In genomic region chr2:152686806-152687267, GRCm38 (mm10) we compare ENCODE assay signal across 8 mouse cellular contexts. TPM values are rescaled to one million over a fixed set of nuclear protein-coding genes. Genes with fewer than 3 reads are reported as not detected.
A peak's percentile ranks its signal among the peaks of the same experiment; 100 is the strongest.
DNase-seq lines count a peak whose midpoint lies in the region; ATAC-seq and TF ChIP-seq lines count a peak whose summit lies in the region.

Mcts2 (plus strand) TSS chr2:152687035.

- peaks cover 83% of the 10 kb centered on the region for H3K36me3 ChIP-seq in embryonic facial prominence, embryonic 14.5 days (ENCODE audit: control insufficient read depth, insufficient read depth, low read length)
- peaks cover 95% of the 10 kb centered on the region for H3K36me3 ChIP-seq in kidney, embryonic 15.5 days
- peaks cover 95% of the 10 kb centered on the region for H3K36me3 ChIP-seq in limb, embryonic 15.5 days
- peaks cover 41% of the 10 kb centered on the region for H3K36me3 ChIP-seq in neural tube, embryonic 11.5 days (ENCODE audit: control insufficient read depth, insufficient read depth, low read length)
- peaks cover 5% of the 10 kb centered on the region for H3K36me3 ChIP-seq in testis, adult 2 months (ENCODE audit: control insufficient read depth, insufficient read depth, low read length)

- TF ChIP-seq CTCF in testis, adult 2 months (IDR thresholded peaks at IDR 0.05; ENCODE audit: control insufficient read depth, insufficient read depth, insufficient replicate concordance, low read depth, low read length), result no peak

- H3K4me3 ChIP-seq in embryonic facial prominence, embryonic 14.5 days (ENCODE audit: low read depth, low read length), result peak within 1 kb of the TSS; percentile 50
- peak within 1 kb of the TSS; percentile 46 for H3K4me3 ChIP-seq in kidney, embryonic 15.5 days (replicated peaks)
- peak within 1 kb of the TSS; percentile 47 for H3K4me3 ChIP-seq in limb, embryonic 15.5 days
- H3K4me3 ChIP-seq in neural tube, embryonic 11.5 days (ENCODE audit: low read depth, low read length), result peak within 1 kb of the TSS; percentile 40
- H3K4me3 ChIP-seq in testis, adult 2 months (ENCODE audit: control insufficient read depth, low read depth, low read length), result peak within 1 kb of the TSS; percentile 96

- no peaks in the 10 kb centered on the region for H3K4me1 ChIP-seq in embryonic facial prominence, embryonic 14.5 days (ENCODE audit: control insufficient read depth, insufficient read depth, low read length)
- H3K4me1 ChIP-seq in kidney, embryonic 15.5 days, result peaks cover 10% of the 10 kb centered on the region
- peaks cover 3% of the 10 kb centered on the region; the same call in 1 of the 2 replicates for H3K4me1 ChIP-seq in limb, embryonic 15.5 days
- 0 out of 2 replicates have a peak, but pooled peaks cover 3% of the 10 kb centered on the region for H3K4me1 ChIP-seq in neural tube, embryonic 11.5 days (ENCODE audit: control insufficient read depth, insufficient read depth, low read length)
- peaks cover 5% of the 10 kb centered on the region; the same call in 1 of the 2 replicates for H3K4me1 ChIP-seq in testis, adult 2 months (ENCODE audit: control insufficient read depth, insufficient read depth, low read length)

- ATAC-seq in embryonic facial prominence, embryonic 14.5 days (ENCODE audit: low read depth), result peak; percentile 95
- peak; percentile 97 for ATAC-seq in kidney, embryonic 15.5 days (replicated peaks; ENCODE audit: low FRiP score)
- ATAC-seq in limb, embryonic 15.5 days (ENCODE audit: insufficient number of reproducible peaks, low FRiP score, low TSS enrichment, low read depth), result peak; percentile 86
- peak; percentile 96 for ATAC-seq in neural tube, embryonic 11.5 days (ENCODE audit: insufficient read depth, low FRiP score, low TSS enrichment)

- H3K27me3 ChIP-seq in embryonic facial prominence, embryonic 14.5 days (replicated peaks; ENCODE audit: control insufficient read depth, insufficient read depth, low read length), result no peaks in the 10 kb centered on the region
- no peaks in the 10 kb centered on the region for H3K27me3 ChIP-seq in kidney, embryonic 15.5 days
- H3K27me3 ChIP-seq in limb, embryonic 15.5 days, result no peaks in the 10 kb centered on the region
- H3K27me3 ChIP-seq in neural tube, embryonic 11.5 days (ENCODE audit: control insufficient read depth, insufficient read depth, low read length), result no peaks in the 10 kb centered on the region
- H3K27me3 ChIP-seq in testis, adult 2 months (ENCODE audit: control insufficient read depth, insufficient read depth, low read length), result no peaks in the 10 kb centered on the region

- peak within 1 kb of the TSS; percentile 72 for H3K27ac ChIP-seq in embryonic facial prominence, embryonic 14.5 days (replicated peaks; ENCODE audit: low read depth, low read length)
- H3K27ac ChIP-seq in kidney, embryonic 15.5 days, result peak within 1 kb of the TSS; percentile 55
- H3K27ac ChIP-seq in limb, embryonic 15.5 days, result peak within 1 kb of the TSS; percentile 19; the same call in 1 of the 2 replicates
- H3K27ac ChIP-seq in neural tube, embryonic 11.5 days (ENCODE audit: low read depth, low read length), result 0 out of 2 replicates have a peak within 1 kb of the TSS, but pooled peaks have one; percentile 30
- H3K27ac ChIP-seq in testis, adult 2 months (ENCODE audit: control insufficient read depth, insufficient read depth, low read depth, low read length), result peak within 1 kb of the TSS; percentile 93

- DNase-seq in thymus, postnatal 0 days (ENCODE audit: low spot score), result peak; percentile 52
- no peak for DNase-seq in thymus, postnatal 36 days
- peak; percentile 98 for DNase-seq in embryonic facial prominence, embryonic 14.5 days (ENCODE audit: low spot score)
- peak; percentile 92 to 97 for DNase-seq in heart, adult 9 months (ENCODE audit: low spot score in 2 of 2)
- DNase-seq in neural tube, embryonic 11.5 days (ENCODE audit: low spot score), result peak; percentile 92

- peak within 1 kb of the TSS; percentile 65 for H3K9ac ChIP-seq in embryonic facial prominence, embryonic 14.5 days (ENCODE audit: low read depth, low read length)
- H3K9ac ChIP-seq in kidney, embryonic 15.5 days, result peak within 1 kb of the TSS; percentile 48
- H3K9ac ChIP-seq in limb, embryonic 15.5 days, result no peak within 1 kb of the TSS
- H3K9ac ChIP-seq in neural tube, embryonic 11.5 days (ENCODE audit: low read length), result peak within 1 kb of the TSS; percentile 47

- 58% methylated on average over 45 of the region's 45 CpGs for WGBS in embryonic facial prominence, embryonic 14.5 days
- WGBS in kidney, embryonic 15.5 days, result 63% methylated on average over 45 of the region's 45 CpGs
- WGBS in limb, embryonic 15.5 days, result 42% methylated on average over 45 of the region's 45 CpGs
- 53% methylated on average over 45 of the region's 45 CpGs for WGBS in neural tube, embryonic 11.5 days

- peak within 1 kb of the TSS; percentile 65 for H3K4me2 ChIP-seq in embryonic facial prominence, embryonic 14.5 days (ENCODE audit: low read depth, low read length)
- peak within 1 kb of the TSS; percentile 54 for H3K4me2 ChIP-seq in kidney, embryonic 15.5 days
- H3K4me2 ChIP-seq in limb, embryonic 15.5 days, result peak within 1 kb of the TSS; percentile 46
- H3K4me2 ChIP-seq in neural tube, embryonic 11.5 days (ENCODE audit: low read depth), result peak within 1 kb of the TSS; percentile 60

- TF ChIP-seq POLR2A in testis, adult 2 months (IDR thresholded peaks at IDR 0.05; ENCODE audit: control insufficient read depth, low read depth, low read length), result peak; percentile 89

- peaks cover 17% of the 10 kb centered on the region for H3K9me3 ChIP-seq in embryonic facial prominence, embryonic 14.5 days (ENCODE audit: control insufficient read depth, low read length)
- H3K9me3 ChIP-seq in kidney, embryonic 15.5 days (replicated peaks), result 0 out of 2 replicates have a peak, but pooled peaks cover 5% of the 10 kb centered on the region
- H3K9me3 ChIP-seq in limb, embryonic 15.5 days, result 0 out of 2 replicates have a peak, but pooled peaks cover 3% of the 10 kb centered on the region
- H3K9me3 ChIP-seq in neural tube, embryonic 11.5 days (ENCODE audit: control insufficient read depth, low read length), result no peaks in the 10 kb centered on the region

RNA-seq across cellular contexts. Expression of gene Mcts2, which starts in this region (rescaled TPM):
- polyA plus RNA-seq in thymus, postnatal 0 days (2015; fragmentation: Nextera tagmentation; extraction: Ambion mirVana), result 15.6 and 17.2 TPM in 2 replicates
- polyA plus RNA-seq in embryonic facial prominence, embryonic 14.5 days (2014; fragmentation: Nextera tagmentation; extraction: Ambion mirVana), result 26.7 and 30.2 TPM in 2 replicates
- 29.5 and 31.0 TPM in 2 replicates for polyA plus RNA-seq in kidney, embryonic 15.5 days (2015; fragmentation: Nextera tagmentation; extraction: Ambion mirVana)
- polyA plus RNA-seq in limb, embryonic 15.5 days (2015; fragmentation: Nextera tagmentation; extraction: Ambion mirVana), result 22.0 and 24.2 TPM in 2 replicates
- polyA plus RNA-seq in neural tube, embryonic 11.5 days (2014; fragmentation: Nextera tagmentation; extraction: Ambion mirVana), result 39.1 and 40.6 TPM in 2 replicates
- 41.8 and 43.6 TPM in 2 replicates for polyA plus RNA-seq in testis, adult 2 months (2012; rRNA removed)

Comparison
In these comparisons a context has a peak if more than half of its experiments do, and no peak if none do; other contexts are left out.
1. DNase-seq: peak in thymus, postnatal 0 days (single experiment), embryonic facial prominence, embryonic 14.5 days (single experiment), heart, adult 9 months (2 of 2) and neural tube, embryonic 11.5 days (single experiment); none in thymus, postnatal 36 days (0 of 2).
2. H3K27ac ChIP-seq: peak in every context shown above with its lines; median percentile 93 in testis, adult 2 months; 72 in embryonic facial prominence, embryonic 14.5 days; 55 in kidney, embryonic 15.5 days; 30 in neural tube, embryonic 11.5 days; 19 in limb, embryonic 15.5 days.
3. H3K4me3 ChIP-seq: peak in every context shown above with its lines; median percentile 96 in testis, adult 2 months; 50 in embryonic facial prominence, embryonic 14.5 days; 47 in limb, embryonic 15.5 days; 46 in kidney, embryonic 15.5 days; 40 in neural tube, embryonic 11.5 days.
4. Peak in every context shown above with its lines, with median percentiles within 50 percentile points of each other: ATAC-seq and H3K4me2 ChIP-seq.